Mouse (Mus musculus): ENCODE measurements around the gene Cd320. TPM values are rescaled to one million over a fixed set of nuclear protein-coding genes. Genes with fewer than 3 reads are reported as not detected.
"Not testable (repeated sequence)": the region's sequence is repeated elsewhere in the genome, so short reads cannot be mapped to it uniquely, and the experiment has no call there.

The Cd320 gene
- polyA plus RNA-seq, 1 experiment from 2014 or later, result 59.8 TPM

GRCm38 (mm10) chr17:33887802-33888201 is 44.9 kb downstream of the Cd320 start:
- WGBS, result 85% methylated on average over 2 of the region's 2 CpGs
- not testable (repeated sequence) for H3K4me2 ChIP-seq (ENCODE audit: low read length); ATAC-seq (ENCODE audit: low FRiP score, low TSS enrichment); H3K36me3 ChIP-seq (ENCODE audit: control insufficient read depth, insufficient read depth, low read length); H3K9me3 ChIP-seq (ENCODE audit: control insufficient read depth, low read length); DNase-seq; H3K4me3 ChIP-seq (replicated peaks; ENCODE audit: low read depth, low read length); H3K9ac ChIP-seq (replicated peaks; ENCODE audit: low read length); H3K4me1 ChIP-seq (ENCODE audit: control insufficient read depth, insufficient read depth, low read length); H3K27me3 ChIP-seq (ENCODE audit: control insufficient read depth, insufficient read depth, low read length); H3K27ac ChIP-seq (replicated peaks; ENCODE audit: low read depth, low read length)

DNA sequence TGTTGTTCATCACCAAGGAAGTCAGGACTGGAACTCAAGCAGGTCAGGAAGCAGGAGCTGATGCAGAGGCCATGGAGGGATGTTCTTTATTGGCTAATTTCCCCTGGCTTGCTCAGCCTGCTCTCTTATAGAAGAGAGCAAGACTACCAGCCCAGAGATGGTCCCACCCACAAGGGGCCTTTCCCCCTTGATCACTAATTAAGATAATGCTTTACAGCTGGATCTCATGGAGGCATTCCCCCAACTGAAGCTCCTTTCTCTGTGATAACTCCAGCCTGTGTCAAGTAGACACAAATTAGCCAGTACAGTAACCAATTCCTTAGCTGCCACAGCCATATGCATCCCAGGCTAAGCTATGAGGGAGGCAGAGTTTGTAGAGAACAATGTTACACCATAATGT is 45.3 kb downstream of the Cd320 start:
- not testable (repeated sequence) for H3K9ac ChIP-seq (replicated peaks; ENCODE audit: low read length); H3K4me2 ChIP-seq (ENCODE audit: low read length); H3K4me3 ChIP-seq (replicated peaks; ENCODE audit: low read depth, low read length); H3K27ac ChIP-seq (replicated peaks; ENCODE audit: low read depth, low read length); H3K27me3 ChIP-seq (ENCODE audit: control insufficient read depth, insufficient read depth, low read length); ATAC-seq (ENCODE audit: low FRiP score, low TSS enrichment); DNase-seq; H3K9me3 ChIP-seq (ENCODE audit: control insufficient read depth, low read length); H3K4me1 ChIP-seq (ENCODE audit: control insufficient read depth, insufficient read depth, low read length); H3K36me3 ChIP-seq (ENCODE audit: control insufficient read depth, insufficient read depth, low read length)

- H3K4me3 ChIP-seq (replicated peaks; ENCODE audit: low read depth, low read length), result peak overlapping the region; percentile 54
- not testable (repeated sequence) for H3K9me3 ChIP-seq (ENCODE audit: control insufficient read depth, low read length); H3K27ac ChIP-seq (replicated peaks; ENCODE audit: low read depth, low read length); DNase-seq; H3K27me3 ChIP-seq (ENCODE audit: control insufficient read depth, insufficient read depth, low read length); H3K36me3 ChIP-seq (ENCODE audit: control insufficient read depth, insufficient read depth, low read length); H3K4me1 ChIP-seq (ENCODE audit: control insufficient read depth, insufficient read depth, low read length)
- H3K4me2 ChIP-seq (ENCODE audit: low read length), result peak overlapping the region; percentile 67
- peak overlapping the region; percentile 45; the same call in 1 of the 2 replicates for H3K9ac ChIP-seq (replicated peaks; ENCODE audit: low read length)
- WGBS, result under 1% methylated on average over 44 of the region's 44 CpGs
- peak; percentile 29; the same call in 1 of the 2 replicates for ATAC-seq (ENCODE audit: low FRiP score, low TSS enrichment)
These were observed 47.1 kb downstream of the Cd320 start for GRCm38 (mm10) chr17:33889941-33890532.

DNA sequence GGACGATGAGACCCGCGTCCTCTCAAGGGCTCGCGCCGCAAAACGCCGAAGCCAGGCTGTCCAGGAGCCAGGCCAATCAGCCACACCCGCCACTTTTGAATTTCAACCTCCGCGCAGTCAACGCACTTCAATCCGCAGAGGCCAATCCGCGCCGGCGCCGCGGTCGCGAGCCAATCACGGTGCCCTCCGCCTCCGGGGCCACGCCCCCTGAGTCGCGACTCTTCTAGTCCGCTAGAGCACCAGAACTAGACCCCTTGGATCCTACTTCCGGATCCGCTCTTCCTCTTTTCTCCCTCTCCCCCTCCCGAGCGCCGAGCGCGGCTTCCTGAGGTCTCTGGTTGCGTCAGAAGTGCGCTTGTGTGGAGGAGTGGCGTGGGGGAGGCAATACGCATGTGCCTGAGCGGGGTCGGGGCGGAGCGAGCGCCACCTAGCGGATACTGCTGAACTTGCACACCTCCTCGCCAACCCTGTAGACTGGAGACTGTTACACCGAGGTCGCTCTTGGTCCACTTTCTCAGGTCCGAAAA is 47.7 kb downstream of the Cd320 start, which contains the start of gene Kifc1:
Gene Kifc1, minus strand, starts transcription at position 129 of the 527 bp plus-strand sequence.
- ATAC-seq (ENCODE audit: low FRiP score, low TSS enrichment), result peak; percentile 100
- no peak within 1 kb of the TSS for H3K27ac ChIP-seq (replicated peaks; ENCODE audit: low read depth, low read length)

GRCm38 (mm10) chr17:33891357-33891756 is 48.5 kb downstream of the Cd320 start:
- Histone ChIP-seq H3K4me2 (ENCODE audit: low read length) (no peak overlapping the region), H3K9me3 (ENCODE audit: control insufficient read depth, low read length) (no peaks in the 10 kb centered on the region), H3K27me3 (ENCODE audit: control insufficient read depth, insufficient read depth, low read length) (no peaks in the 10 kb centered on the region), H3K36me3 (ENCODE audit: control insufficient read depth, insufficient read depth, low read length) (no peaks in the 10 kb centered on the region), H3K4me3 (replicated peaks; ENCODE audit: low read depth, low read length) (no peak overlapping the region), H3K27ac (replicated peaks; ENCODE audit: low read depth, low read length) (no peak overlapping the region), H3K4me1 (ENCODE audit: control insufficient read depth, insufficient read depth, low read length) (no peaks in the 10 kb centered on the region), H3K9ac (replicated peaks; ENCODE audit: low read length) (no peak overlapping the region)
- 75% methylated on average over 2 of the region's 2 CpGs for WGBS
- DNase-seq (no peak), ATAC-seq (ENCODE audit: low FRiP score, low TSS enrichment) (no peak)

More for the DNA sequence above, 47.7 kb downstream of the Cd320 start, which contains the start of gene Kifc1:
- peak within 1 kb of the TSS; percentile 54 for H3K4me3 ChIP-seq (replicated peaks; ENCODE audit: low read depth, low read length)
- WGBS, result under 1% methylated on average over 49 of the region's 49 CpGs
- peak within 1 kb of the TSS; percentile 45; the same call in 1 of the 2 replicates for H3K9ac ChIP-seq (replicated peaks; ENCODE audit: low read length)
- no peaks in the 10 kb centered on the region for H3K4me1 ChIP-seq (ENCODE audit: control insufficient read depth, insufficient read depth, low read length)
- H3K36me3 ChIP-seq (ENCODE audit: control insufficient read depth, insufficient read depth, low read length), result no peaks in the 10 kb centered on the region
- peak; percentile 99 for DNase-seq
- no peaks in the 10 kb centered on the region for H3K27me3 ChIP-seq (ENCODE audit: control insufficient read depth, insufficient read depth, low read length)
- H3K9me3 ChIP-seq (ENCODE audit: control insufficient read depth, low read length), result no peaks in the 10 kb centered on the region
- peak within 1 kb of the TSS; percentile 67 for H3K4me2 ChIP-seq (ENCODE audit: low read length)

DNA sequence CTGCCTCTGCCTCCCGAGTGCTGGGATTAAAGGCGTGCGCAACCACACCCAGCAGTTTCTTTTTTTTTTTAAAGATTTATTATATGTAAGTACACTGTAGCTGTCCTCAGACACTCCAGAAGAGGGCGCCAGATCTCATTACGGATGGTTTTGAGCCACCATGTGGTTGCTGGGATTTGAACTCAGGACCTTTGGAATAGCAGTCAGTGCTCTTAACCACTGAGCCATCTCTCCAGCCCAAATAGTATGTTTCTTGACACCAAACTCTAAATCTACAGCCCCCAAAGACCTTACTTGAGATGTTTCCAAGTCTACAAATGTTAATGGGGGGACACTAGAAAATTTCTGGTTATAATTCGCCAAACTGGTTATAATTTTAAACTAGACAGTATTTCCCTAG is 49.0 kb downstream of the Cd320 start:
- ATAC-seq (ENCODE audit: low FRiP score, low TSS enrichment); DNase-seq; H3K4me3 ChIP-seq (replicated peaks; ENCODE audit: low read depth, low read length); H3K4me2 ChIP-seq (ENCODE audit: low read length); H3K27me3 ChIP-seq (ENCODE audit: control insufficient read depth, insufficient read depth, low read length); H3K9ac ChIP-seq (replicated peaks; ENCODE audit: low read length); H3K36me3 ChIP-seq (ENCODE audit: control insufficient read depth, insufficient read depth, low read length); H3K4me1 ChIP-seq (ENCODE audit: control insufficient read depth, insufficient read depth, low read length); H3K27ac ChIP-seq (replicated peaks; ENCODE audit: low read depth, low read length); H3K9me3 ChIP-seq (ENCODE audit: control insufficient read depth, low read length): not testable (repeated sequence)
- WGBS, result 70% methylated on average over 6 of the region's 6 CpGs

GRCm38 (mm10) chr17:33892429-33892828 is 49.5 kb downstream of the Cd320 start:
- Histone ChIP-seq H3K4me3 (replicated peaks; ENCODE audit: low read depth, low read length) (no peak overlapping the region), H3K27ac (replicated peaks; ENCODE audit: low read depth, low read length) (no peak overlapping the region), H3K27me3 (ENCODE audit: control insufficient read depth, insufficient read depth, low read length) (no peaks in the 10 kb centered on the region), H3K4me1 (ENCODE audit: control insufficient read depth, insufficient read depth, low read length) (no peaks in the 10 kb centered on the region), H3K9ac (replicated peaks; ENCODE audit: low read length) (no peak overlapping the region), H3K4me2 (ENCODE audit: low read length) (no peak overlapping the region), H3K36me3 (ENCODE audit: control insufficient read depth, insufficient read depth, low read length) (no peaks in the 10 kb centered on the region), H3K9me3 (ENCODE audit: control insufficient read depth, low read length) (no peaks in the 10 kb centered on the region)
- ATAC-seq (ENCODE audit: low FRiP score, low TSS enrichment), result no peak
- WGBS, result 10% methylated on average over 7 of the region's 7 CpGs
- DNase-seq, result no peak

DNA sequence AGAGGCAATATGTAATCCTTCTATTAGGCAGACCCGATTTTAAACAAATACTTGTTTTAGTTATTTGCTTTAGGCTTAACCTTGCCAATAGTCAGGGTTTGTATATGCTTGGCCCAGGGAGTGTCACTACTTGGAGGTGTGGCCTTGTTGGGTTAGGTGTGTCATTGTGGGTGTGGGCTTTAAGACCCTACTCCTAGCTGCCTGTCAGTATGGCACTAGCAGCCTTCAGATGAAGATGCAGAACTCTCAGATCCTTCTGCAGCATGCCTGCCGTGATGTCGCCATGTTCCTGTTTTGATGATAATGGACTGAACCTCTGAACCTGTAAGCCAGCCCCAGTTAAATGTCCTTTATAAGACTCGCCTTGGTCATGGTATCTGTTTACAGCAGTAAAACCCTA is 50.1 kb downstream of the Cd320 start:
- not testable (repeated sequence) for H3K27me3 ChIP-seq (ENCODE audit: control insufficient read depth, insufficient read depth, low read length); H3K9me3 ChIP-seq (ENCODE audit: control insufficient read depth, low read length); ATAC-seq (ENCODE audit: low FRiP score, low TSS enrichment); H3K9ac ChIP-seq (replicated peaks; ENCODE audit: low read length); H3K36me3 ChIP-seq (ENCODE audit: control insufficient read depth, insufficient read depth, low read length); H3K4me2 ChIP-seq (ENCODE audit: low read length); H3K27ac ChIP-seq (replicated peaks; ENCODE audit: low read depth, low read length); H3K4me1 ChIP-seq (ENCODE audit: control insufficient read depth, insufficient read depth, low read length); DNase-seq; H3K4me3 ChIP-seq (replicated peaks; ENCODE audit: low read depth, low read length)
- 72% methylated on average over 4 of the region's 4 CpGs for WGBS

DNA sequence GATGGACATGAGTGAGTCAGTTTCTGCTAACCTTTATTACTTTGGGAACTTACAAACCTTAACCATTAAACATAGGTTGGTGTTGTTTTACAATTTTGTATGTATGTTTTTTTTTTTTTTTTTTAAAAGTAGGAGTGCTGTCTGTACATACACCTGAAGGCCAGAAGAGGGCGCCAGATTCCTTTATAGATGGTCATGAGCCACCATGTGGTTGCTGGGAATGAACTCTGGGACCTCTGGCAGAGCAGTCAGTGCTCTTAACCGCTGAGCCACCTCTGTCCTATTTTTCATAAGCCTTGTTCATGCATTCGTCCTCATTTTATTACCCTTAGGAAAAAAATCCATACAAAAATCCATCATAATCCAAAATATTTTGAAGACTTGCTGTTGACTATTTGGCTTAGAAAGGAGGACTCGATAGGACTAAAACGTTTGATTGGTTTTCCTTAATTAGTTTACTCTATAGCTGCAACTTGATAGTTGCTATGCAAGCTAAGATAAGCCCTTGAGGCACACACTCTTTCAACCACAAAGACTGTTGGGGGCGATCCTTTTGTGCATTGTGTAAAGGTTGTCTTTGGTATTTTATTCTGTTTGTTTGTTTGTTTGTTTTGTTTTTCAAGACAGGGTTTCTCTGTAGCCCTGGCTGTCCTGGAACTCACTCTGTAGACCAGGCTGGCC is 54.4 kb downstream of the Cd320 start:
- no peak overlapping the region for H3K4me2 ChIP-seq (ENCODE audit: low read length)
- H3K27ac ChIP-seq (replicated peaks; ENCODE audit: low read depth, low read length), result no peak overlapping the region
- H3K9ac ChIP-seq (replicated peaks; ENCODE audit: low read length), result no peak overlapping the region
- H3K9me3 ChIP-seq (ENCODE audit: control insufficient read depth, low read length), result no peaks in the 10 kb centered on the region
- WGBS, result 42% methylated on average over 6 of the region's 6 CpGs
- H3K4me3 ChIP-seq (replicated peaks; ENCODE audit: low read depth, low read length), result no peak overlapping the region
- H3K36me3 ChIP-seq (ENCODE audit: control insufficient read depth, insufficient read depth, low read length), result no peaks in the 10 kb centered on the region
- no peaks in the 10 kb centered on the region for H3K4me1 ChIP-seq (ENCODE audit: control insufficient read depth, insufficient read depth, low read length)
- no peak for ATAC-seq (ENCODE audit: low FRiP score, low TSS enrichment)
- no peaks in the 10 kb centered on the region for H3K27me3 ChIP-seq (ENCODE audit: control insufficient read depth, insufficient read depth, low read length)
- peak; percentile 78 for DNase-seq
